Mouse (Mus musculus): ENCODE measurements around the gene Arhgef17.

- TF ChIP-seq CTCF (IDR thresholded peaks at IDR 0.05; ENCODE audit: borderline replicate concordance, control insufficient read depth, extremely low read depth, insufficient read depth, low read length, poor library complexity) (no peak), POLR2A (IDR thresholded peaks at IDR 0.05; ENCODE audit: control insufficient read depth, extremely low read depth, insufficient read depth, low read length, poor library complexity) (no peak)
Measured at GRCm38 (mm10) chr7:100964242-100964641, 32.3 kb upstream of the Arhgef17 start.
